Mouse (Mus musculus): ENCODE data around the gene Tas2r119. TPM values are rescaled to one million over a fixed set of nuclear protein-coding genes. Genes with fewer than 3 reads are reported as not detected.

The Tas2r119 gene
- not detected for polyA plus RNA-seq (2017; shearing (Covaris generic))

DNA sequence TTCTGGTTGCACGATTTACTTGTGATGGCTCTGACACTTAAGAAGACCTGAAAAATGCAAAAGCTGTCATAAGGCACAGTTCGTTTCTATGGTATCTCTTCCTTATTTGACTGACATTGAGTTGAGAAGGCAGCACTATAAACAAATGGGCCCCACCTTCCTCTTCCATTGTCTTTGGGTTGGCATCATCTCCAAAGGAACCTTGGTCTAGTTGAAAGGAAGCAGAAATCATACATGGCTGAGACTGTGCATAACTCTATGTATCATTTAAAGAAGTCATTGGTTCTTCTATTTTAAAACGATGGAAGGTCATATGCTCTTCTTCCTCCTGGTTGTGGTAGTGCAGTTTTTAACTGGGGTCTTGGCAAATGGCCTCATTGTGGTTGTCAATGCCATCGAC, at the start of gene Tas2r119:
Gene Tas2r119, plus strand, starts transcription at position 301 of the 400 bp plus-strand sequence.

Other genes starting within 250 kb of the Tas2r119 start
- gene Sema5a, start 67.5 kb downstream of the Tas2r119 start, polyA plus RNA-seq (2017; shearing (Covaris generic)): 0.06 TPM